Mouse (Mus musculus) lung, adult 2 months (tissue): ENCODE results near the gene Trp53i11. TPM values are rescaled to one million over a fixed set of nuclear protein-coding genes. Genes with fewer than 3 reads are reported as not detected.

Experiments used
- DNase-seq: peaks from one replicate; pipeline ENCODE4 v3.0.0; 2022
- H3K4me1 ChIP-seq: fragments of 200-500 bp; 2 replicates; pipeline ENCODE4 v1.6.1; 2011; ENCODE audit warnings: low read length; ENCODE audit not compliant: control insufficient read depth, insufficient read depth
- H3K4me3 ChIP-seq: fragments of 200-500 bp; replicated peaks from 2 replicates; pipeline ENCODE3; 2011; ENCODE audit warnings: low read depth, mild to moderate bottlenecking, control low read depth, low read length; ENCODE audit errors: extremely low read depth
- CTCF ChIP-seq: fragments of 200-500 bp; IDR thresholded peaks from 2 replicates; pipeline ENCODE4 v1.5.1; 2011; ENCODE audit warnings: mild to moderate bottlenecking, low read length, control low read depth; ENCODE audit not compliant: insufficient read depth
- POLR2A ChIP-seq: fragments of 200-500 bp; IDR thresholded peaks from 2 replicates; pipeline ENCODE4 v1.6.1; 2011; ENCODE audit warnings: low read depth, mild to moderate bottlenecking, control low read depth, low read length, borderline replicate concordance; ENCODE audit errors: extremely low read depth
- WGBS: fragments of 180-500 bp; shearing (Covaris S2); methylation state at CpG from one replicate; pipeline ENCODE4 v1.1.7; 2018; 5-methylcytosine and 5-hydroxymethylcytosine counted together
- polyA plus RNA-seq: library from polyadenylated mRNA; depleted of rRNA; stranded (reverse); fragments of >200 nt; gene quantifications from 2 replicates; pipeline ENCODE4 v1.2.3, GENCODE M21; 2012; rRNA removed

The Trp53i11 gene
- polyA plus RNA-seq, 1 experiment = 31.8 TPM

DNA sequence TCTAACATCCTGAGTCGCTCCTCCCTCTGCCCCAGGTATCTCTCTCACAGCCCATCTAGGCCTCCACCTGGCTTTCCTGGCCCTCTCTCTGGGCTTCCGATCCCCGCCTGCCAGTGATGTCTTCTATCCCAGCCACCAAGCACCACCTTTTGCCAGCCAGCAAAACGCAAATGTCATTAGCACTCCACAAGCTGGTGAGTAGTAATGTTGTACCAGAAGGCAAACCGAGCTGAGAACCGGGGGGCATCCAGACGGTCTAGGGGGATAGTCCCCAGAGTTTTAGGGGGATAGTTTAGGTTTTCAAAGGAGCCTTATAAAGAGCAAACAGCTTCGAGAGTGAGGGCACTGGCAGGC, 56.7 kb downstream of the Trp53i11 start:
- no peak for TF ChIP-seq CTCF
- TF ChIP-seq POLR2A = no peak
- Histone ChIP-seq H3K4me3 (no peak overlapping the region), H3K4me1 (no peaks in the 10 kb centered on the region)
- DNase-seq = no peak
- WGBS = 87% methylated on average over 8 of the region's 8 CpGs

DNA sequence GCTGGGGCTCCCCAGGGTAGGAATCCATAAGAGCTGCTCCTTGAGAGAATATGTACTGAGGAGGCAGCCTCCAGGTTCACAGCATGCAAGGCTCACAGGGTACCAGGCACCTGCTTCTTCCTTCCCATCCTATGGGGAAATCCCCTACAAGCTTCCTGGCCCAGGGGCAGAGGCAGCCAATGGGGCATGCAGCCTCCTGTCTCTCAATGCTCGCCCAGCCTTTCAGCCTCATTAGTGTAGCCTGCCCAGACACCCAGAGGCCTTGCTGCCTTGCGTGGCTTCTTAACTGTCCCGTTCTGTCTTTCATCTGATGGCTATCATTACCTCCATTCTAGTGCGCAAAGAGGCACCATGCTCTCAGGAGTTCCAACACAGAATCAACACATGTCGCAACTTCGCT, 61.7 kb downstream of the Trp53i11 start:
- no peaks in the 10 kb centered on the region for H3K4me1 ChIP-seq
- no peak overlapping the region for H3K4me3 ChIP-seq
- DNase-seq = no peak
- 84% methylated on average over 6 of the region's 6 CpGs for WGBS
- no peak for TF ChIP-seq CTCF
- no peak for TF ChIP-seq POLR2A

DNA sequence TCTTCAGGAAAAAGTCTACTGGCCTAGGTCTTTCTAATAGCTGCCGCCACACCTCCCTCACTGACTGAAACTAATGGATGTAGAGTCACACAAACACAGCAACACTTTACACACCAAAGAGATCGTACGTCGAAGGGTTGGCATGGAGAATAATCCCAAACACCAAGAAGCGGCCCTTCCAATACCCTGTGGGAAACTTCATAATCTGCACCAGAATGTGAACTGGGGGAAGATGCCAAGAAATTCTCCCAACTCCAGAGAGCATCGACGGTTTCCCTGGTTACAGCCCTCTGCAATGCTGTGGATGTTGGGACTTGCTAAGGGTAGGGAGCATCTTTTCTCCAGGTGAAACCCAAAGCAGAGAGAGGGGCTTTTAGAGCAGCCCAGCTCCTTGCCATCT, 63.3 kb downstream of the Trp53i11 start:
- peaks cover 2% of the 10 kb centered on the region; the same call in 1 of the 2 replicates for H3K4me1 ChIP-seq
- TF ChIP-seq POLR2A (no peak), CTCF (no peak)
- DNase-seq = no peak
- H3K4me3 ChIP-seq = no peak overlapping the region
- WGBS = 88% methylated on average over 7 of the region's 7 CpGs

Other genes starting within 250 kb of the Trp53i11 start
- 12.3 and 14.1 TPM in 2 replicates for gene Prdm11, start 141.4 kb upstream of the Trp53i11 start, polyA plus RNA-seq
- 158 and 172 TPM in 2 replicates for gene Tspan18, start 147.0 kb downstream of the Trp53i11 start, polyA plus RNA-seq